Mouse (Mus musculus) forebrain, embryonic 10.5 days (tissue): ENCODE results near the gene Tspan10. TPM values are rescaled to one million over a fixed set of nuclear protein-coding genes. Genes with fewer than 3 reads are reported as not detected.
"Not testable (repeated sequence)": the region's sequence is repeated elsewhere in the genome, so short reads cannot be mapped to it uniquely, and the experiment has no call there.

Source experiments
- DNase-seq: peaks from one replicate; pipeline ENCODE4 v3.0.0-alpha.2; 2017; ENCODE audit warnings: low spot score; ENCODE audit errors: extremely low spot score
- H3K27ac ChIP-seq: fragments of 300-500 bp; sonication (generic); 2 replicates; pipeline ENCODE4 v1.5.1; 2016; ENCODE audit warnings: mild to moderate bottlenecking
- H3K27me3 ChIP-seq: fragments of 300-500 bp; sonication (generic); 2 replicates; pipeline ENCODE4 v1.6.1; 2016; ENCODE audit warnings: mild to moderate bottlenecking; ENCODE audit not compliant: poor library complexity, severe bottlenecking
- H3K36me3 ChIP-seq: fragments of 300-500 bp; sonication (generic); replicated peaks from 2 replicates; pipeline ENCODE4 v1.6.1; 2016; ENCODE audit warnings: mild to moderate bottlenecking, moderate library complexity
- H3K4me1 ChIP-seq: fragments of 300-500 bp; sonication (generic); 2 replicates; pipeline ENCODE4 v1.6.1; 2016
- H3K4me3 ChIP-seq: fragments of 300-500 bp; sonication (generic); 2 replicates; pipeline ENCODE4 v1.5.1; 2016; ENCODE audit warnings: mild to moderate bottlenecking, moderate library complexity
- H3K9me3 ChIP-seq: fragments of 300-500 bp; sonication (generic); 2 replicates; pipeline ENCODE4 v1.6.1; 2016; ENCODE audit warnings: mild to moderate bottlenecking, moderate library complexity
- WGBS: fragments of 180-500 bp; shearing (Covaris S2); methylation state at CpG from one replicate; pipeline ENCODE4 v1.1.7; 2016; 5-methylcytosine and 5-hydroxymethylcytosine counted together
- polyA plus RNA-seq: library from polyadenylated mRNA; unstranded; fragments of >200 nt; fragmentation: Nextera tagmentation; extraction: Ambion mirVana; gene quantifications from 2 replicates; pipeline ENCODE4 v1.2.1, GENCODE M21; 2016

Tspan10 gene
- 0.30 and 1.6 TPM in 2 replicates for polyA plus RNA-seq

GRCm38 (mm10) chr11:120442344-120442743, at the start of gene Tspan10:
Gene Tspan10 (plus strand): TSS chr11:120442644.
- Histone ChIP-seq H3K36me3 (0 out of 2 replicates have a peak, but pooled peaks cover 3% of the 10 kb centered on the region), H3K27ac (no peak within 1 kb of the TSS), H3K4me1 (peaks cover 3% of the 10 kb centered on the region; the same call in 1 of the 2 replicates), H3K9me3 (no peaks in the 10 kb centered on the region), H3K4me3 (no peak within 1 kb of the TSS), H3K27me3 (0 out of 2 replicates have a peak, but pooled peaks cover 5% of the 10 kb centered on the region)
- no peak for DNase-seq
- 91% methylated on average over 3 of the region's 3 CpGs for WGBS

GRCm38 (mm10) chr11:120395661-120396060, 46.8 kb upstream of the Tspan10 start:
- Histone ChIP-seq H3K4me1 (no peaks in the 10 kb centered on the region), H3K27me3 (no peaks in the 10 kb centered on the region), H3K4me3 (no peak overlapping the region), H3K9me3 (no peaks in the 10 kb centered on the region), H3K36me3 (peaks cover 94% of the 10 kb centered on the region), H3K27ac (no peak overlapping the region)
- DNase-seq = no peak
- WGBS = 92% methylated on average over 4 of the region's 4 CpGs

- Histone ChIP-seq H3K36me3 (peaks cover 99% of the 10 kb centered on the region), H3K27ac (no peak overlapping the region)
- WGBS = 81% methylated on average over 2 of the region's 2 CpGs
Observed at GRCm38 (mm10) chr11:120397602-120398001, 44.8 kb upstream of the Tspan10 start.

GRCm38 (mm10) chr11:120399319-120399718, 43.1 kb upstream of the Tspan10 start:
- H3K27me3 ChIP-seq = no peaks in the 10 kb centered on the region
- H3K9me3 ChIP-seq = no peaks in the 10 kb centered on the region
- no peak overlapping the region for H3K27ac ChIP-seq
- peaks cover 99% of the 10 kb centered on the region for H3K36me3 ChIP-seq
- H3K4me3 ChIP-seq = no peak overlapping the region
- H3K4me1 ChIP-seq = no peaks in the 10 kb centered on the region
- 96% methylated on average over 2 of the region's 2 CpGs for WGBS
- no peak for DNase-seq

More at GRCm38 (mm10) chr11:120397602-120398001, 44.8 kb upstream of the Tspan10 start:
- no peaks in the 10 kb centered on the region for H3K4me1 ChIP-seq
- H3K27me3 ChIP-seq = no peaks in the 10 kb centered on the region
- H3K9me3 ChIP-seq = no peaks in the 10 kb centered on the region
- H3K4me3 ChIP-seq = no peak overlapping the region
- DNase-seq = no peak

- no peaks in the 10 kb centered on the region for H3K27me3 ChIP-seq
- DNase-seq = no peak
- H3K36me3 ChIP-seq = peaks cover 100% of the 10 kb centered on the region
- no peak overlapping the region for H3K27ac ChIP-seq
- H3K4me3 ChIP-seq = no peak overlapping the region
- H3K9me3 ChIP-seq = no peaks in the 10 kb centered on the region
- H3K4me1 ChIP-seq = no peaks in the 10 kb centered on the region
- 92% methylated on average over 1 of the region's 1 CpGs for WGBS
Observed at GRCm38 (mm10) chr11:120404814-120405213, 37.6 kb upstream of the Tspan10 start.

- DNase-seq = no peak
- H3K9me3 ChIP-seq = no peaks in the 10 kb centered on the region
- H3K4me1 ChIP-seq = no peaks in the 10 kb centered on the region
- H3K4me3 ChIP-seq = no peak overlapping the region
- 98% methylated on average over 3 of the region's 3 CpGs for WGBS
- H3K27me3 ChIP-seq = no peaks in the 10 kb centered on the region
- H3K36me3 ChIP-seq = peaks cover 100% of the 10 kb centered on the region
- H3K27ac ChIP-seq = no peak overlapping the region
Observed at GRCm38 (mm10) chr11:120405867-120406266, 36.6 kb upstream of the Tspan10 start.

- H3K36me3 ChIP-seq = peaks cover 100% of the 10 kb centered on the region
- no peak overlapping the region for H3K4me3 ChIP-seq
- WGBS = 82% methylated on average over 1 of the region's 1 CpGs
- no peak for DNase-seq
- H3K4me1 ChIP-seq = no peaks in the 10 kb centered on the region
- H3K27me3 ChIP-seq = no peaks in the 10 kb centered on the region
- H3K27ac ChIP-seq = no peak overlapping the region
- no peaks in the 10 kb centered on the region for H3K9me3 ChIP-seq
Observed at GRCm38 (mm10) chr11:120406445-120406844, 36.0 kb upstream of the Tspan10 start.

GRCm38 (mm10) chr11:120413621-120414020, 28.8 kb upstream of the Tspan10 start:
- not testable (repeated sequence) for DNase-seq, H3K4me1 ChIP-seq, H3K9me3 ChIP-seq, H3K27me3 ChIP-seq, H3K4me3 ChIP-seq, H3K27ac ChIP-seq
- peaks cover 98% of the 10 kb centered on the region for H3K36me3 ChIP-seq
- 97% methylated on average over 7 of the region's 10 CpGs for WGBS

- DNase-seq = no peak
- no peaks in the 10 kb centered on the region for H3K27me3 ChIP-seq
- H3K4me1 ChIP-seq = no peaks in the 10 kb centered on the region
- no peak overlapping the region for H3K27ac ChIP-seq
- H3K4me3 ChIP-seq = no peak overlapping the region
- no peaks in the 10 kb centered on the region for H3K9me3 ChIP-seq
- H3K36me3 ChIP-seq = peaks cover 97% of the 10 kb centered on the region
- WGBS = 95% methylated on average over 7 of the region's 7 CpGs
Observed at GRCm38 (mm10) chr11:120417852-120418251, 24.6 kb upstream of the Tspan10 start.

GRCm38 (mm10) chr11:120418592-120418991, 23.9 kb upstream of the Tspan10 start:
- DNase-seq = no peak
- H3K27ac ChIP-seq = no peak overlapping the region
- no peak overlapping the region for H3K4me3 ChIP-seq
- peaks cover 97% of the 10 kb centered on the region for H3K36me3 ChIP-seq
- WGBS = 92% methylated on average over 1 of the region's 1 CpGs
- no peaks in the 10 kb centered on the region for H3K9me3 ChIP-seq
- H3K27me3 ChIP-seq = no peaks in the 10 kb centered on the region
- H3K4me1 ChIP-seq = no peaks in the 10 kb centered on the region

GRCm38 (mm10) chr11:120422651-120423568, 19.5 kb upstream of the Tspan10 start:
- DNase-seq = no peak
- Histone ChIP-seq H3K9me3 (no peaks in the 10 kb centered on the region), H3K27me3 (no peaks in the 10 kb centered on the region), H3K27ac (no peak overlapping the region), H3K4me3 (no peak overlapping the region), H3K4me1 (no peaks in the 10 kb centered on the region), H3K36me3 (peaks cover 95% of the 10 kb centered on the region)
- WGBS = 95% methylated on average over 13 of the region's 13 CpGs

GRCm38 (mm10) chr11:120423569-120424295, 18.7 kb upstream of the Tspan10 start:
- Histone ChIP-seq H3K27ac (no peak overlapping the region), H3K9me3 (no peaks in the 10 kb centered on the region), H3K36me3 (peaks cover 95% of the 10 kb centered on the region), H3K4me3 (no peak overlapping the region), H3K27me3 (no peaks in the 10 kb centered on the region), H3K4me1 (no peaks in the 10 kb centered on the region)
- 79% methylated on average over 9 of the region's 9 CpGs for WGBS
- DNase-seq = peak; percentile 55

- Histone ChIP-seq H3K4me3 (no peak overlapping the region), H3K27me3 (no peaks in the 10 kb centered on the region), H3K4me1 (no peaks in the 10 kb centered on the region), H3K27ac (no peak overlapping the region), H3K36me3 (peaks cover 95% of the 10 kb centered on the region), H3K9me3 (no peaks in the 10 kb centered on the region)
- WGBS = 93% methylated on average over 3 of the region's 3 CpGs
- DNase-seq = no peak
Observed at GRCm38 (mm10) chr11:120426727-120427126, 15.7 kb upstream of the Tspan10 start.
